Mouse (Mus musculus): ENCODE measurements around the gene Slc25a12.

Slc25a12 gene

GRCm38 (mm10) chr2:71309726-71310125, 57.8 kb downstream of the Slc25a12 start:
- DNase-seq (ENCODE audit: low spot score in 2 of 2) = no peak

GRCm38 (mm10) chr2:71306357-71306756, 61.2 kb downstream of the Slc25a12 start:
- no peak for DNase-seq (ENCODE audit: low spot score in 2 of 2)

- peak in 1 of 2 experiments; percentile 24 for DNase-seq (ENCODE audit: low spot score in 2 of 2)
Observed at GRCm38 (mm10) chr2:71304821-71305220, 62.7 kb downstream of the Slc25a12 start.

GRCm38 (mm10) chr2:71303221-71303620, 64.3 kb downstream of the Slc25a12 start:
- peak in 1 of 2 experiments; percentile 39 for DNase-seq (ENCODE audit: low spot score in 2 of 2)

GRCm38 (mm10) chr2:71302156-71302663, 65.3 kb downstream of the Slc25a12 start:
- DNase-seq (ENCODE audit: low spot score in 2 of 2) = no peak

GRCm38 (mm10) chr2:71298729-71299128, 68.8 kb downstream of the Slc25a12 start:
- no peak for DNase-seq (ENCODE audit: low spot score in 2 of 2)

GRCm38 (mm10) chr2:71297501-71297900, 70.0 kb downstream of the Slc25a12 start:
- no peak for DNase-seq (ENCODE audit: low spot score in 2 of 2)

- no peak for DNase-seq (ENCODE audit: low spot score in 2 of 2)
Observed at GRCm38 (mm10) chr2:71295844-71296243, 71.7 kb downstream of the Slc25a12 start.

GRCm38 (mm10) chr2:71294489-71294888, 73.1 kb downstream of the Slc25a12 start:
- DNase-seq (ENCODE audit: low spot score in 2 of 2) = no peak

- DNase-seq (ENCODE audit: low spot score in 2 of 2) = no peak
Observed at GRCm38 (mm10) chr2:71293983-71294382, 73.6 kb downstream of the Slc25a12 start.

GRCm38 (mm10) chr2:71291566-71291965, 76.0 kb downstream of the Slc25a12 start:
- no peak for DNase-seq (ENCODE audit: low spot score in 2 of 2)

- no peak for DNase-seq (ENCODE audit: low spot score in 2 of 2)
Observed at GRCm38 (mm10) chr2:71290107-71290775, 77.3 kb downstream of the Slc25a12 start.

GRCm38 (mm10) chr2:71281981-71282380, 85.6 kb downstream of the Slc25a12 start:
- DNase-seq (ENCODE audit: low spot score in 2 of 2) = no peak

GRCm38 (mm10) chr2:71278791-71279775, 88.5 kb downstream of the Slc25a12 start:
- peak in 1 of 2 experiments; percentile 19 for DNase-seq (ENCODE audit: low spot score in 2 of 2)

- no peak for DNase-seq (ENCODE audit: low spot score in 2 of 2)
Observed at GRCm38 (mm10) chr2:71275734-71276133, 91.8 kb downstream of the Slc25a12 start.

- DNase-seq (ENCODE audit: low spot score in 2 of 2) = no peak
Observed at GRCm38 (mm10) chr2:71273955-71274679, 93.4 kb downstream of the Slc25a12 start.

- no peak for DNase-seq (ENCODE audit: low spot score in 2 of 2)
Observed at GRCm38 (mm10) chr2:71270085-71270484, 97.5 kb downstream of the Slc25a12 start.

GRCm38 (mm10) chr2:71269332-71269731, 98.2 kb downstream of the Slc25a12 start:
- no peak for DNase-seq (ENCODE audit: low spot score in 2 of 2)

- DNase-seq (ENCODE audit: low spot score in 2 of 2) = no peak
Observed at GRCm38 (mm10) chr2:71268691-71269090, 98.9 kb downstream of the Slc25a12 start.

GRCm38 (mm10) chr2:71264585-71264984, 103.0 kb downstream of the Slc25a12 start:
- DNase-seq (ENCODE audit: low spot score in 2 of 2) = no peak

GRCm38 (mm10) chr2:71256581-71256980, 111.0 kb downstream of the Slc25a12 start:
- DNase-seq (ENCODE audit: low spot score in 2 of 2) = no peak

GRCm38 (mm10) chr2:71254836-71255235, 112.7 kb downstream of the Slc25a12 start:
- no peak for DNase-seq (ENCODE audit: low spot score in 2 of 2)
